Mouse (Mus musculus): Measurements from ENCODE around the gene Atp1b2. TPM values are rescaled to one million over a fixed set of nuclear protein-coding genes. Genes with fewer than 3 reads are reported as not detected.

The Atp1b2 gene
- total and polyA plus RNA-seq, 3 experiments = 13.4 to 136 TPM; not detected in 1

DNA sequence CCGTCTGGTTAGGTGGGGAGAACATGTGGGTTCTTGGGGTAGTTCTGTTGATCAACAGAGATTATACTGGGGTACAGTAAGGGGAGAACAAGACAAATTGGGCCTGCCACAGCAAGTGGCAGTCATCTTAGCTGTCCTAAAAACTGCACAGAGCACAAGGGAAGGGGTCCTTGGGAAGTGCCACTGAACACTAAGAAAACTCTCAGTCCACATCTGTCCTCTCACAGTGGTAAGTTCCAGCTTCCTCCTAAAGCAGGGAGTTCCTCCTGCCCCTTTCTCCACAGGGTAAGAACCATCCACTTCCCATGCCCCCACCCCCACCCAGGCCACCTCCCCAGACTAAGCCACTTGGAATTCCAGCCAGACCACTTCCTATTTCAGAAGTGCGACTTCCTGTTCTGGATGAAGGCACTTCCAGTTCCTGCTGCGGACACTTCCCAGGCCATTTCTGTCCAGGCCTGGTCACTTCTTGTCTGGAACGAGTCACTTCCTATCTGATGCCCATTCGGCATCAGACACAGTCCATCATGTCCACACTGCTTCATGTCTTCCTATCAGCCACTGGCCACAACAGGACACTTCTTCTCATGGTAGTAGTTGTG lies 51.1 kb downstream of the Atp1b2 start:
- TF ChIP-seq ZNF384 (IDR thresholded peaks at IDR 0.05; ENCODE audit: low read depth, low read length) (no peak), CHD2 (IDR thresholded peaks at IDR 0.05; ENCODE audit: low read length) (no peak), TAL1 (IDR thresholded peaks at IDR 0.05; ENCODE audit: low read length) (no peak), GATA1 (IDR thresholded peaks at IDR 0.05; ENCODE audit: low read depth, low read length) (no peak), POLR2AphosphoS2 (IDR thresholded peaks at IDR 0.05; ENCODE audit: low read length) (no peak), RAD21 (IDR thresholded peaks at IDR 0.05; ENCODE audit: low read depth, low read length) (no peak), USF2 (IDR thresholded peaks at IDR 0.05; ENCODE audit: borderline replicate concordance in 1 of 2, insufficient read depth in 1 of 2, low read depth in 1 of 2, low read length in 2 of 2) (no peak), KAT2A (conservative IDR thresholded peaks at IDR 0.05; ENCODE audit: low read depth, low read length) (no peak), SMC3 (IDR thresholded peaks at IDR 0.05; ENCODE audit: low read depth, low read length) (no peak), MEF2A (IDR thresholded peaks at IDR 0.05; ENCODE audit: extremely low read depth, insufficient replicate concordance, low read depth, low read length, poor library complexity, severe bottlenecking) (no peak)
- no peak overlapping the region for H3K27ac ChIP-seq (ENCODE audit: control insufficient read depth, low read depth, low read length)
- H3K27me3 ChIP-seq (ENCODE audit: control insufficient read depth in 1 of 2, insufficient read depth in 2 of 2, low read length in 2 of 2) = no peaks in the 10 kb centered on the region
- H3K36me3 ChIP-seq (ENCODE audit: control insufficient read depth in 1 of 2, insufficient read depth in 2 of 2, low read length in 2 of 2) = no peaks in the 10 kb centered on the region
- no peaks in the 10 kb centered on the region for H3K9me3 ChIP-seq (replicated peaks; ENCODE audit: insufficient read depth, low read length)
- no peaks in the 10 kb centered on the region for H3K79me2 ChIP-seq (ENCODE audit: control insufficient read depth, insufficient read depth, low read length, poor library complexity)
- no peak for DNase-seq (ENCODE audit: low read depth, low spot score)
- no peaks in the 10 kb centered on the region for H3K4me1 ChIP-seq (ENCODE audit: control insufficient read depth in 1 of 2, insufficient read depth in 2 of 2, low read length in 2 of 2)
- no peak overlapping the region for H3K9ac ChIP-seq (ENCODE audit: control insufficient read depth, low read depth, low read length, poor library complexity, severe bottlenecking)
- no peak overlapping the region for H3K4me3 ChIP-seq (ENCODE audit: control insufficient read depth in 1 of 2, insufficient read depth in 1 of 2, low read depth in 2 of 2, low read length in 2 of 2)

DNA sequence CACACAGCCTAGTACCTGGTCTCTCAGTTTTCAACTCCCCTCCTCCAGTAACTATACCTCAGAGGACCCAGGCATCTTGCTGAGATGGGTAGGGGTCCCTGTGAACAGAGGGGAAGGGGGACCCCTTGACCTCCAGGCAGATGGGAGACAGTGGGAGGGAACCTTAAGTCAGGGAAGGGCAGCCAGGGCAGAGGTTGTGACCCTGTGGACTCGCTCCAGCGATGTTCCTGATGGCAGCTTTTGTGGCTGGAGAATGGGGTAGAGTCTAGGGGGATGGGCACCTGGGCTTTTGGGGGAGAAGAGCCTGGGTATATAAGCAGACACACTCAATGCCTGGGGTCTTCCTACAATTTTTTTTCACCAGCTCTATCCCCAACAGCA lies 52.4 kb downstream of the Atp1b2 start:
- Histone ChIP-seq H3K4me1 (ENCODE audit: control insufficient read depth in 1 of 2, insufficient read depth in 2 of 2, low read length in 2 of 2) (no peaks in the 10 kb centered on the region), H3K4me3 (ENCODE audit: control insufficient read depth in 1 of 2, insufficient read depth in 1 of 2, low read depth in 2 of 2, low read length in 2 of 2) (no peak overlapping the region), H3K79me2 (ENCODE audit: control insufficient read depth, insufficient read depth, low read length, poor library complexity) (no peaks in the 10 kb centered on the region), H3K27ac (ENCODE audit: control insufficient read depth, low read depth, low read length) (no peak overlapping the region), H3K9ac (ENCODE audit: control insufficient read depth, low read depth, low read length, poor library complexity, severe bottlenecking) (no peak overlapping the region), H3K27me3 (ENCODE audit: control insufficient read depth in 1 of 2, insufficient read depth in 2 of 2, low read length in 2 of 2) (peaks cover 0 to under 1% of the 10 kb centered on the region in 2 experiments; a peak in 2 of 4 replicates), H3K36me3 (ENCODE audit: control insufficient read depth in 1 of 2, insufficient read depth in 2 of 2, low read length in 2 of 2) (no peaks in the 10 kb centered on the region), H3K9me3 (replicated peaks; ENCODE audit: insufficient read depth, low read length) (no peaks in the 10 kb centered on the region)
- no peak for TF ChIP-seq USF1 (IDR thresholded peaks at IDR 0.05; ENCODE audit: low read depth, low read length)
- TF ChIP-seq RCOR1 (IDR thresholded peaks at IDR 0.05; ENCODE audit: low read depth, low read length) = no peak
- TF ChIP-seq GABPA (IDR thresholded peaks at IDR 0.05; ENCODE audit: low read depth, low read length) = no peak
- DNase-seq (ENCODE audit: low read depth, low spot score) = no peak
